Mouse (Mus musculus) E14TG2a.4 (cell line): Measurements from ENCODE around the gene Vmn1r67.

Experiments used
- H3K27me3 ChIP-seq: 2 replicates; pipeline ENCODE4 v1.6.1; 2014; ENCODE audit warnings: low read length, control low read depth; ENCODE audit not compliant: insufficient read depth
- H3K36me3 ChIP-seq: 2 replicates; pipeline ENCODE4 v1.6.1; 2014; ENCODE audit warnings: low read length, control low read depth; ENCODE audit not compliant: insufficient read depth
- H3K4me1 ChIP-seq: replicated peaks from 2 replicates; pipeline ENCODE4 v1.6.1; 2014; ENCODE audit warnings: low read depth, low read length, control low read depth
- H3K4me3 ChIP-seq: replicated peaks from 2 replicates; pipeline ENCODE4 v1.5.1; 2014; ENCODE audit warnings: mild to moderate bottlenecking, low read length
- H3K9me3 ChIP-seq: 2 replicates; pipeline ENCODE4 v1.6.1; 2014; ENCODE audit warnings: low read length, control low read depth
- CTCF ChIP-seq: conservative IDR thresholded peaks from 2 replicates; pipeline ENCODE4 v1.5.1; 2014; ENCODE audit warnings: low read length
- NANOG ChIP-seq: IDR thresholded peaks from 2 replicates; pipeline ENCODE4 v1.6.1; 2014; ENCODE audit warnings: borderline replicate concordance, low read length, mixed read lengths
- POU5F1 ChIP-seq: IDR thresholded peaks from 2 replicates; pipeline ENCODE4 v1.6.1; 2014; ENCODE audit warnings: low read length, borderline replicate concordance

Vmn1r67 gene

GRCm38 (mm10) chr7:10443031-10443430 lies at the start of gene Vmn1r67:
Gene Vmn1r67, plus strand, starts transcription at chr7:10443331.
- TF ChIP-seq CTCF (no peak), POU5F1 (no peak), NANOG (no peak)
- no peaks in the 10 kb centered on the region for H3K27me3 ChIP-seq
- H3K9me3 ChIP-seq = no peaks in the 10 kb centered on the region; the same call in 1 of the 2 replicates
- no peaks in the 10 kb centered on the region for H3K4me1 ChIP-seq
- no peaks in the 10 kb centered on the region for H3K36me3 ChIP-seq
- H3K4me3 ChIP-seq = no peak within 1 kb of the TSS

GRCm38 (mm10) chr7:10458166-10458565 lies 15.0 kb downstream of the Vmn1r67 start:
- H3K4me1 ChIP-seq = no peaks in the 10 kb centered on the region
- H3K9me3 ChIP-seq = no peaks in the 10 kb centered on the region
- TF ChIP-seq NANOG = no peak
- no peak for TF ChIP-seq CTCF
- no peak for TF ChIP-seq POU5F1

GRCm38 (mm10) chr7:10479813-10480212 lies 36.7 kb downstream of the Vmn1r67 start:
- Histone ChIP-seq H3K9me3 (peaks cover 8% of the 10 kb centered on the region; the same call in 1 of the 2 replicates), H3K36me3 (no peaks in the 10 kb centered on the region), H3K4me1 (no peaks in the 10 kb centered on the region), H3K4me3 (no peak overlapping the region), H3K27me3 (no peaks in the 10 kb centered on the region)
- TF ChIP-seq POU5F1 (no peak), CTCF (no peak), NANOG (no peak)

More at GRCm38 (mm10) chr7:10458166-10458565, 15.0 kb downstream of the Vmn1r67 start:
- no peak overlapping the region for H3K4me3 ChIP-seq
- no peaks in the 10 kb centered on the region for H3K36me3 ChIP-seq
- H3K27me3 ChIP-seq = no peaks in the 10 kb centered on the region

GRCm38 (mm10) chr7:10480588-10481233 lies 37.6 kb downstream of the Vmn1r67 start:
- no peaks in the 10 kb centered on the region for H3K36me3 ChIP-seq
- no peaks in the 10 kb centered on the region for H3K27me3 ChIP-seq
- H3K9me3 ChIP-seq = peaks cover 8% of the 10 kb centered on the region; the same call in 1 of the 2 replicates
- peak overlapping the region; percentile 67 for H3K4me3 ChIP-seq
- no peak for TF ChIP-seq POU5F1
- TF ChIP-seq CTCF = no peak
- TF ChIP-seq NANOG = no peak
- no peaks in the 10 kb centered on the region for H3K4me1 ChIP-seq

GRCm38 (mm10) chr7:10494786-10495521 lies 51.8 kb downstream of the Vmn1r67 start, which contains the start of gene Zik1:
Gene Zik1, minus strand, starts transcription at chr7:10495394.
- peak within 1 kb of the TSS; percentile 88 for H3K4me3 ChIP-seq
- no peaks in the 10 kb centered on the region for H3K9me3 ChIP-seq
- peaks cover 13% of the 10 kb centered on the region for H3K4me1 ChIP-seq
- no peak for TF ChIP-seq CTCF
- TF ChIP-seq POU5F1 = no peak
- TF ChIP-seq NANOG = no peak
- H3K36me3 ChIP-seq = peaks cover 30% of the 10 kb centered on the region
- no peaks in the 10 kb centered on the region for H3K27me3 ChIP-seq

- Histone ChIP-seq H3K36me3 (peaks cover 24% of the 10 kb centered on the region), H3K4me3 (peak overlapping the region; percentile 88), H3K27me3 (no peaks in the 10 kb centered on the region), H3K4me1 (peaks cover 13% of the 10 kb centered on the region), H3K9me3 (no peaks in the 10 kb centered on the region)
- TF ChIP-seq POU5F1 = no peak
- TF ChIP-seq NANOG = no peak
- TF ChIP-seq CTCF = no peak
Measured at GRCm38 (mm10) chr7:10495578-10495977, 52.4 kb downstream of the Vmn1r67 start.
